Mouse (Mus musculus) layer of hippocampus, postnatal 14 days (tissue): ENCODE results near the gene Rbm38. TPM values are rescaled to one million over a fixed set of nuclear protein-coding genes. Genes with fewer than 3 reads are reported as not detected.

Experiments
- DNase-seq, 2 experiments: peaks; one replicate each; pipeline ENCODE4 v3.0.0; 2021 to 2022; ENCODE audit warnings: low spot score in 2 of 2, mixed read lengths in 1 of 2
- long read RNA-seq, 2 experiments: library from polyadenylated mRNA; stranded (forward); transcript quantifications; one replicate each; pipeline ENCODE4 v2.0.0; 2021
- total RNA-seq, 2 experiments: library from RNA; stranded (reverse); gene quantifications; 2 replicates each; pipeline ENCODE4 v1.2.3; 2021

Rbm38 gene
- 1 to 10 TPM; 4.1 to 6.6 TPM for total RNA-seq
- long read RNA-seq, experiment 1, partial matches to known transcripts, result 0 of 2 reads
- long read RNA-seq, experiment 1, other reads (novel, unspliced or antisense), result 0 of 2 reads
- long read RNA-seq, experiment 2, partial matches to known transcripts, result 0 of 6 reads
- long read RNA-seq, experiment 2, other reads (novel, unspliced or antisense), result 1 of 6 reads

DNA sequence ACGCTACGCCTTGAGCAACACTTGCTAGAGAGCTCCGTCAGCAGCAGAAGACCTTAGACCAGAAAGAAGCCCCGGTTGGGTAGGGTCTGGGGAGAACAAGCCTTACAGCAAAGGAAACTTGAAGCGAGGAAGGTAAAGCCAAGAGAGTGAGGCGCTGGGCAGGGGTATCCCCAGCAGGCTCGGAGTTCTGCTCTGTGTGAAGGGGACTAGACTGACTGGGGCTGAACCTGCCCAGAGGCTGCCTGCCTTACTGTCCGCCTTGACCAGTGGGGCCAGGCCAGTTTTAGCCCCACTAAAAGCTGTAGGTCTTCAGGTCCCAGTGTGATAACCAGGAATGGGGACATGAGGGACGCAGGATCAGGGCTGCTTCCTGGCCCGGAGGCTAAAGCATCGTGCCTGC is at the start of gene Rbm38:
TSS of gene Rbm38 (plus strand) at position 69 of the 400 bp plus-strand sequence.
- no peak for DNase-seq

DNA sequence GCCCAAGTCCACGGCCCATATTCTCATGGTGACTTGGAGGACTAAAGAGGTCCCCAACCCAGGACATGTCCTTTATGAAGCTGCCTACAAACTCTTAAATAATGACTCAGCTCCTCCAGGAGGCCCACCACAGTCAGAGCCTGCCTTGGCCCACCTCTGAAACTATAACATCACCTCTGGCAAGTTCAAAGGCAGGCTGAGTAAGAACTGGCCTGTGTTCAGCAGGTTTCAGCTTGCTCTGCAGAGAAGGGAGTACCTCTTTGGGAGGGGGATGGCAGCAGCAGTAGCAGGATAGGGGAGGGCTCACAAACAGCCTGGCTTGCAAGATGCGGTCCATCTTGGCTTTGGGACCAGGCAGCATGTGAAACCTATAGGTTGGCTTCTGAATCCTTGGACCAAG is 48.4 kb upstream of the Rbm38 start:
- no peak for DNase-seq

DNA sequence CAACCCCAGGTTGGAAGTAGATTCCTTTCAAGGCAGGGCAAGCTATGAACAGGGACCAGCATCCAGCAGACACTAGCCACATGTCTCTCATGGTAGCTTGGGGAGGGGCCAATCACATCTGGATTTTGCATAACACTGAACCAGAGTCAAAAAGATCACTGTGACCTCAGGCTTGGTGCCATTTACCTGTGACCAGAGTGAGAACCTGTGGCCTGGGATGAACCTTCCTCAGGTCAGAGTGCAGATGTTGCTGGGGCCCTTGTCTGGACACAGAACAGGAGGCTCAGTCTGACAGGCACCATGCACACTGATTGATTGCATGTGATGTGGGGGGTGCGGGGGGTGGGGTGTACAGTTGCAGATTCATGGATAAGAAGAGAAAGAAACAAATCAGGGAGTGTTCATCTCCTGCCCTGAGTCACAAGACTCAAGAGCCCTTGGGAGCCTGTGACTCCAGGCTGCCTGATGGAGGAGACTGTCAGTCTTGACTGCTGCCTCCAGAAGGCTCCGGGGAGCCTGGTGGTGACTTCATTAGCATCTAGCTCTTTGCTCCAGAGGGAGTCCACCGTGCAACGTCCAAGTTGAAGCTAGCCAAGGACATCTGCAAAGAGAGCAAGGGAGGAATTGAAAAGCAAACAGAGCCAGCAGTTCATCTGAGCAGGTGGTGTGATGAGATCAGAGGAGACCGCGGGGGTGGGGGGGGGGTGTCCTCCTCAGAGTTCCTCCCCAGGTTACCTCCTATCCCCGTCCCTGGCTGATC is 46.3 kb upstream of the Rbm38 start:
- no peak for DNase-seq

GRCm38 (mm10) chr2:172974701-172975100 is 45.6 kb upstream of the Rbm38 start:
- DNase-seq, result no peak

DNA sequence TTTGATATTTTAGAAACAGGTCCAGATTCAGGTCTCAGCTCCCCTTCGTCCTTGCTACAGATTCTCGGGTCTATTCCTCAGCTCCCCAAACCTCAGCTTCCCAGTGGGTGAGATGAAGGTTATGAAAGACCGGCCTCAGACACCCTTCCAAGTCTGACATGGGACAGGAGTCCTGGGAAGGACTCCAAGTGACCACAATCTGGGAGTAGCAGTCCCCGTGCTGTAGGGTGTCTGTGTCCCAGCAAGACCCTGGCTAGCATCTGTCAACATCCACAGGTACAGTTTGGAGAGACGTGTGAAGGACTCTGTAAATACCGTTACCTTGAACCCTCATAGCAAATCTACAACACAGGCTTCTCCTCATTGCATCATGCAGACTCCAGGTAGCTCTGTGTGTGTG is 45.1 kb upstream of the Rbm38 start:
- DNase-seq, result no peak

- DNase-seq, result no peak
Observed at GRCm38 (mm10) chr2:172976661-172977238, 43.5 kb upstream of the Rbm38 start.

GRCm38 (mm10) chr2:172977409-172978130 is 42.7 kb upstream of the Rbm38 start, which contains the start of gene Spo11:
Gene Spo11, plus strand, starts transcription at chr2:172977700.
- DNase-seq, result no peak

DNA sequence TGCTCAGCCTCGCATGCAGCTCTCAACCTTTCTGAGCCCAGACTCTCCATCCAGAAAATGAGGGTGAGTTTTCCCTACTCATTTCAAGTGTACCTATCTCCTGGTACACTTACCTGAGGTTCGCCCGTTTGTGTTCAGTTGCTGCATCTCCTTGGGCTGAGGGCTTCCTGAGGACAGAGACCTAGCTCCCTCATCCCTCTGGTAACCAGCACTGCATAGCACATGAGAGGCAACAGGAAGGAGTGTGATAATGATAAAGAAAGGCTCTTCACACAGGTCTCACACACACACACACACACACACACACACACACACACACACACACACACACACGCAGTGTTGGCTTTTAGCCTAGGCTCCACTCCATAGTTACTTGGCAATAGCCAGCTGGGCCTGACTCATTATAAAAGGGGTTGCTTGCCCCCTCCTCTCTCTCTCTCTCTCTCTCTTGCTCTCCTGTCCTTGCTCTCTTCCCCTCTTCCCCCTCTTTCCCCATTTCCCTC is 42.1 kb upstream of the Rbm38 start:
- no peak for DNase-seq

DNA sequence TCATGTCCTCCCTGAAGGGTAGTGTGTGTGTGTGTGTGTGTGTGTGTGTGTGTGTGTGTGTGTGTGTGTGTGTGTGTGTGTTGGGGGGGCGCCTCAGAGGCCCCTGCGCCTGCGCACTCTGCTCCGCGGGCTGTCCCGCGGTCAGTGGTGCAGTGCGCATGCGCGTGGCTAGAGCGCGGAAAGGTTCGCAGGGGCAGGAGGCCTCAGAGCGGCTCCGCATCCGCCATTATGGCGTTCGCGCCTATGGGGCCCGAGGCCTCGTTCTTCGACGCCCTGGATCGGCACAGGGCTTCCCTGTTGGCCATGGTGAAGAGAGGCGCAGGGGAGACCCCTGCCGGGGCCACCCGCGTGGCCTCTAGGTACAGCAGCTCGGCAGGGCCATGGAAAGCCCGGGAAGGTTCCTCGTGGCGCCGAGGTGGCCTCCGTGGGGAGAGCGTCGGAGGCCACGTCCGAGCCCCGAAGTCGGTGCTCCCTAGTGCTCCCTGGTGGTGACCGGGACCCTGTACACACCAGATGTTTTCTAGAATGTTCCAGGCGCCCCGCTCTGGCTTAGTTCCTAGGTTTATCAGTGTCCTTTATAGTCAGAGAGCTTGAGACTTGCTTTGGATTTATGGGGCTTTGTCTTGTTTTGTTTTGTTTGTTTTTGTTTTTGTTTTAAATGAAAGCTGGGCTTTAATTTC is 40.5 kb upstream of the Rbm38 start:
- no peak for DNase-seq

GRCm38 (mm10) chr2:172982776-172983561 is 37.3 kb upstream of the Rbm38 start:
- DNase-seq, result no peak

DNA sequence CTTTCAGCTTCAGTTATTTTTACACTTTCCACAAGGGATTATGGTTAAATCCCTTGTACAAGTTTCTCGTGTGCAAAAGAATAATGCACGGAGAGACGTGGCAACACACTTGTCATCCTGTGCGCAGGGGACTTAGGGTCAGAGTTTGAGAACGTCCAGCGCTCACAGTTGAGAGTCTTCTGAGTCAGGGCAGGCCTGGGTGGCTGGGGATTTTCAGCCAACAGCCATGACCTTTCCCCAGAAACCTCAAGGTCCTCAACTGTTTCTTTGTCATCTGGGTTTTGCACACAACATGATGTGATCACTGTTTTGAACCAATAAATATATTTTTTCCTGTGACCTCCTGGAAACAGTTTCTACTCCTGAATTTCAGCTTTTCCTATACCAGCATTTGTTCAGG is 30.1 kb upstream of the Rbm38 start:
- no peak for DNase-seq

- peak; percentile 75 to 82 for DNase-seq
Observed at GRCm38 (mm10) chr2:172996207-172996606, 24.1 kb upstream of the Rbm38 start.

GRCm38 (mm10) chr2:172997748-172998147 is 22.6 kb upstream of the Rbm38 start:
- DNase-seq, result no peak

- DNase-seq, result no peak
Observed at GRCm38 (mm10) chr2:172998478-172998877, 21.8 kb upstream of the Rbm38 start.

DNA sequence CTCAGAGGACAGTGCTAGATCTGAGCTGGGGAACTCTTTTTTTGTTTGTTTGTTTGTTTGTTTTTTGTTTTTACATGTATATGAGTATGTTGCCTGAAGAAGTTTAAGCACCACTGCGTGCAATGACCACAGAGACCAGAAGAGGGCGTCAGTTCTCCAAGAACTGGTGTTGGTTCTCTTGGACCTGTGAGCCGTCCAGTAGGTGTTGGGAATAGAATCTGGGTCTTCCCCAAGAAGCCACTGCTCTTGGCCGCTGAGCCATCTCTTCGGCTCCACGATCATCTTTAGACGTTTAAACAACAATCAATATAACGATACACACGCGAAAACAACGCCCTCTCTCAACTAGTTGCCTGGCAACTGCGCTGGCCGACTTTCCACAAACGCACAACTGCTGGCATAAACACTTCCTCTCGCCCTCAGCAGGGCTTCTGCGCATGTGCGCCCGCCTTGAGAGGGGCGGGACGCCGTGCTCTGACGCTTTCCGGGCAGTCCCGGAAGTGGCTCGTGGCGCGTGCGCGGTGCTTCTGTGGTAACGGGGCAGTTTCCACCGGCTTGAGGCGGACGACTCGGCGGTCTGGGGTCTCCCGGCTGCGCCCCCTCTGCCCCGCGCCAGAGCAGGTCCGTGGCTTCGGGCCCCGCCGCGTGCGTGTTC is 20.5 kb upstream of the Rbm38 start, which contains the start of gene Rae1:
TSS of gene Rae1 (plus strand) at position 488 of the 655 bp plus-strand sequence.
- DNase-seq, result peak; percentile 99

GRCm38 (mm10) chr2:173000285-173000652 is 20.0 kb upstream of the Rbm38 start:
- DNase-seq, result no peak

DNA sequence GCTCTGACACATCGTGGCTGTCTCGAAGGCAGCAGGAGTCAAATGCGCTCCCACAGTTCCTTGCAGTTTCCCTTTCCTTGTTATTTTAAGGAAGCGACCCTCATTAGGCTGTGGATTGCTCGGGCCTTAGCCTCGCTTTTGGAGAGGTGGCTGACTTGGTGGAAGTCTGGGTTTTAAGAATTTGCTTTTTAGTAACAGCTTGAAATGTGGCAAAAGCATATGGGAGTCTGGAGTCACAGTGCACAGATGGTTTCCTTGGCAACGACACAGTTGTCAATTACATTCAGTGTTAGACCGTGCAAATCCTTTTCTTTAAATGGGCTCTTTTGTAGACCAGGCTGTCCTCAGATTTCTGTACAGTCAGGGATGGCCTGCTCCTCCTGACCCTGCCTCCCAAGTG is 19.4 kb upstream of the Rbm38 start:
- peak in 1 of 2 experiments; percentile 74 for DNase-seq

GRCm38 (mm10) chr2:173003737-173004136 is 16.6 kb upstream of the Rbm38 start:
- DNase-seq, result no peak

DNA sequence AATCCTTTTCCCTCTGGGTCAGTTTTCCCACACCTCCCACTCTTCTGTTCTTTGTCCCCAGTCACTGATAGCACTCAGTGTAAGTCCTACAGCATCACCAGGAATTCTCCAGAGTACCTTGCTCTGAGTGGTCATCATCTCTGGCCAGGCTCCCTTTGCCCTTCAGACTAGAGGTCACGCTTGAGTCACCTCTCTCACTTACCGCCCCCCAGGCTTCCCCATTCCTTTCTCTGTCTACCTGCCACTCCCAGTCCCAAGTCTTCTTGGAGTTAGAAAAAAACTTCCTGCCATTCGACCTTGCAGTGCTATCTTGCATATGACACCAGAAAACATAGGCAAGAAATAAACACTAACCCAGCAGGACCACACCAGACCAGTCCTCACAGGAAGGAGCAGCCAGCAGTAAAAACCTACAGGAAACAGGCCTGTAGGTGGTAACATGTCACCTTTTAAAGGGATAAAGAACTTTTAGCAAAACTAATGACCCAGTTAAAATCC is 10.0 kb upstream of the Rbm38 start:
- DNase-seq, result no peak
